1 mouse cellular context compared by ENCODE assay signal in genomic region chr11:34194158-34194941, GRCm38 (mm10).
TF ChIP-seq lines count a peak whose summit lies in the region.

No protein-coding gene starts in this region.

TF ChIP-seq in CH12.LX, 34 proteins besides CTCF, POLR2A, EP300 and RAD21 (continued from another document):
- TF ChIP-seq UBTF (IDR thresholded peaks at IDR 0.05; ENCODE audit: low read depth, low read length) = no peak
- no peak for TF ChIP-seq PAX5 (IDR thresholded peaks at IDR 0.05; ENCODE audit: low read length)
- TF ChIP-seq GABPA (IDR thresholded peaks at IDR 0.05; ENCODE audit: insufficient replicate concordance, low read depth, low read length) = no peak
- 0 out of 2 replicates have a peak, but pooled peaks have one; percentile 22 for TF ChIP-seq RCOR1 (conservative IDR thresholded peaks at IDR 0.05; ENCODE audit: low read depth, low read length)
- peak; percentile 77; the same call in 1 of the 2 replicates for TF ChIP-seq SIN3A (IDR thresholded peaks at IDR 0.05; ENCODE audit: low read length)
- no peak for TF ChIP-seq USF2 (conservative IDR thresholded peaks at IDR 0.05; ENCODE audit: low read depth, low read length)
- no peak for TF ChIP-seq USF1 (IDR thresholded peaks at IDR 0.05; ENCODE audit: low read depth, low read length)
- TF ChIP-seq MAX (IDR thresholded peaks at IDR 0.05; ENCODE audit: low read length) = no peak
- TF ChIP-seq HCFC1 (IDR thresholded peaks at IDR 0.05; ENCODE audit: low read depth, low read length) = no peak
- 0 out of 2 replicates have a peak, but pooled peaks have one; percentile 22 for TF ChIP-seq TBP (conservative IDR thresholded peaks at IDR 0.05; ENCODE audit: low read depth, low read length)
- TF ChIP-seq ELF1 (IDR thresholded peaks at IDR 0.05; ENCODE audit: low read depth, low read length) = peak; percentile 34; the same call in 1 of the 2 replicates
- 0 out of 2 replicates have a peak, but pooled peaks have one; percentile 44 for TF ChIP-seq MAZ (IDR thresholded peaks at IDR 0.05; ENCODE audit: low read depth, low read length)
- peak; percentile 62 for TF ChIP-seq MXI1 (IDR thresholded peaks at IDR 0.05; ENCODE audit: low read depth, low read length)
- peak; percentile 91 for TF ChIP-seq IRF4 (IDR thresholded peaks at IDR 0.05; ENCODE audit: low read depth, low read length)
- TF ChIP-seq MYC (IDR thresholded peaks at IDR 0.05; ENCODE audit: low read depth, low read length) = no peak
- TF ChIP-seq ZNF384 (IDR thresholded peaks at IDR 0.05; ENCODE audit: low read depth, low read length) = no peak
- peak; percentile 5; the same call in 1 of the 2 replicates for TF ChIP-seq SMC3 (IDR thresholded peaks at IDR 0.05; ENCODE audit: low read depth, low read length)
- TF ChIP-seq NRF1 (IDR thresholded peaks at IDR 0.05; ENCODE audit: low read depth, low read length) = no peak
- no peak for TF ChIP-seq JUN (IDR thresholded peaks at IDR 0.05; ENCODE audit: insufficient read depth, low read depth, low read length)
- TF ChIP-seq ETS1 (conservative IDR thresholded peaks at IDR 0.05; ENCODE audit: low read depth, low read length) = peak; percentile 88
- no peak for TF ChIP-seq NELFE (IDR thresholded peaks at IDR 0.05; ENCODE audit: low read depth, low read length)
TF ChIP-seq in CH12.LX: peak in this region for 15.
